Mouse (Mus musculus) forebrain, embryonic 14.5 days (tissue): ENCODE measurements around the gene Irf7. TPM values are rescaled to one million over a fixed set of nuclear protein-coding genes. Genes with fewer than 3 reads are reported as not detected.

Experiments
- ATAC-seq: fragments of 200-750 bp; cut with Nextera tagmentation; 2 replicates; pipeline ENCODE4 v1.8.0; 2017; ENCODE audit warnings: mild to moderate bottlenecking, moderate library complexity
- DNase-seq: peaks from one replicate; pipeline ENCODE4 v3.0.0-alpha.2; 2015; ENCODE audit warnings: low spot score
- H3K27ac ChIP-seq: fragments of 300-500 bp; sonication (generic); 2 replicates; pipeline ENCODE4 v1.5.1; 2014; ENCODE audit warnings: low read depth, mild to moderate bottlenecking, control low read depth, low read length, moderate library complexity
- H3K27me3 ChIP-seq: fragments of 300-500 bp; sonication (generic); replicated peaks from 2 replicates; pipeline ENCODE4 v1.6.1; 2014; ENCODE audit warnings: low read length, control low read depth, mixed read lengths; ENCODE audit not compliant: control insufficient read depth, insufficient read depth
- H3K36me3 ChIP-seq: fragments of 300-500 bp; sonication (generic); 2 replicates; pipeline ENCODE4 v1.6.1; 2014; ENCODE audit warnings: low read length, control low read depth; ENCODE audit not compliant: control insufficient read depth, insufficient read depth
- H3K4me1 ChIP-seq: fragments of 300-500 bp; sonication (generic); 2 replicates; pipeline ENCODE4 v1.6.1; 2014; ENCODE audit warnings: antibody characterized with exemption, low read length, control low read depth; ENCODE audit not compliant: control insufficient read depth, insufficient read depth
- H3K4me2 ChIP-seq: fragments of 300-500 bp; sonication (generic); 2 replicates; pipeline ENCODE4 v1.6.1; 2014; ENCODE audit warnings: mild to moderate bottlenecking, control low read depth, low read length
- H3K4me3 ChIP-seq: fragments of 300-500 bp; sonication (generic); 2 replicates; pipeline ENCODE4 v1.5.1; 2014; ENCODE audit warnings: low read depth, low read length, control low read depth
- H3K9ac ChIP-seq: fragments of 300-500 bp; sonication (generic); 2 replicates; pipeline ENCODE4 v1.6.1; 2014; ENCODE audit warnings: mild to moderate bottlenecking, low read length, control low read depth, moderate library complexity
- H3K9me3 ChIP-seq: fragments of 300-500 bp; sonication (generic); replicated peaks from 2 replicates; pipeline ENCODE4 v1.6.1; 2016; ENCODE audit warnings: low read length, control low read depth, mixed read lengths; ENCODE audit not compliant: control insufficient read depth
- WGBS: fragments of 180-500 bp; shearing (Covaris S2); extraction: QIAGEN DNeasy Blood & Tissue Kit; methylation state at CpG from one replicate; pipeline ENCODE4 v1.1.7; 2014; 5-methylcytosine and 5-hydroxymethylcytosine counted together
- polyA plus RNA-seq: library from polyadenylated mRNA; unstranded; fragments of >200 nt; fragmentation: Nextera tagmentation; extraction: Ambion mirVana; gene quantifications from 2 replicates; pipeline ENCODE4 v1.2.1, GENCODE M21; 2014

Gene Irf7
- polyA plus RNA-seq, 1 experiment from 2014 or later, result 0.97 TPM

DNA sequence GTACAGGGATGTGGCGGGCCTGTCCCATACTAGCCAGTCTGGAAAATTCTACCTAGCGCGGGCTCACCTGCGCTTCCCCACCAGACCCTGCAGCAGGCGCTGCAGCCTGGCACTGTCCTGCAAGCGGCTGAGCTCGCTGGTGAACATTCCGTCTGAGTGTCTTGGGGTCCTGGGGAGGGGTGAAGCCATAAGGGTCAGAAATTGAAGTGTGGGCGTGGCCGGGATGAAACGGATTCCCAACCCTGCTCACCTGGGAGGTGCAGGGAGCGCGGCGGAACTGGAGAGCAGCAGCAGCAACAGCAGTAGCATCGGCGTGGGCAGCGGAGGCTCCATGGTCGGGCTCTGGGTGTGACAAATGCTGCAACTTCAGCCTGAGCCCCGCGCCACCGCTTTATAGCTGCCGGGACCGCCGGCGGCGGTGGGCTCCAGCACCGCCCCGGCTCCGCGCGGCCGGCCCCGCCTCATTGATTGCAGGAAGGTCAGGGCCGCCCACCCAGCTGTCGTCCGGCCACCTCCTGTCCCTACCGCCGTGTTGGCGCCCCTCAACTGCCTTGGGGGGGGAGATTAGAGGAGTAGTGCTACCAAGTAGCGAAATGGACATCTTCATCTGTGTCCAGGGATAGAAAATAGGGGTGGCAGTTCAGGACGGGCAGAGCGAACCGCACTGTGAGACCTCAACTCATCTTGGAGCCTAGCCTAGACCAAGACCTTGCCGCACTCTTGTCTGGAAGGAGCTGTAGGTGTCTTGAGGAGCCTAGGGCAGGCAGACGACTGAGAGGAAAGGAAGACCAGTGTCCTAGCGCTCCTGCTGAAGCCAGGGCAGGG is 12.7 kb upstream of the Irf7 start, which contains the start of gene Sct:
Gene Sct (minus strand): TSS at position 368 of the 825 bp plus-strand sequence.
- 2% methylated on average over 41 of the region's 46 CpGs for WGBS
- peak; percentile 61 for DNase-seq
- peak; percentile 64 for ATAC-seq
- H3K4me2 ChIP-seq, result peak within 1 kb of the TSS; percentile 90
- H3K36me3 ChIP-seq, result no peaks in the 10 kb centered on the region
- no peak within 1 kb of the TSS for H3K27ac ChIP-seq
- H3K4me3 ChIP-seq, result peak within 1 kb of the TSS; percentile 40
- H3K9ac ChIP-seq, result peak within 1 kb of the TSS; percentile 61
- no peaks in the 10 kb centered on the region for H3K27me3 ChIP-seq
- no peaks in the 10 kb centered on the region for H3K4me1 ChIP-seq
- no peaks in the 10 kb centered on the region for H3K9me3 ChIP-seq

DNA sequence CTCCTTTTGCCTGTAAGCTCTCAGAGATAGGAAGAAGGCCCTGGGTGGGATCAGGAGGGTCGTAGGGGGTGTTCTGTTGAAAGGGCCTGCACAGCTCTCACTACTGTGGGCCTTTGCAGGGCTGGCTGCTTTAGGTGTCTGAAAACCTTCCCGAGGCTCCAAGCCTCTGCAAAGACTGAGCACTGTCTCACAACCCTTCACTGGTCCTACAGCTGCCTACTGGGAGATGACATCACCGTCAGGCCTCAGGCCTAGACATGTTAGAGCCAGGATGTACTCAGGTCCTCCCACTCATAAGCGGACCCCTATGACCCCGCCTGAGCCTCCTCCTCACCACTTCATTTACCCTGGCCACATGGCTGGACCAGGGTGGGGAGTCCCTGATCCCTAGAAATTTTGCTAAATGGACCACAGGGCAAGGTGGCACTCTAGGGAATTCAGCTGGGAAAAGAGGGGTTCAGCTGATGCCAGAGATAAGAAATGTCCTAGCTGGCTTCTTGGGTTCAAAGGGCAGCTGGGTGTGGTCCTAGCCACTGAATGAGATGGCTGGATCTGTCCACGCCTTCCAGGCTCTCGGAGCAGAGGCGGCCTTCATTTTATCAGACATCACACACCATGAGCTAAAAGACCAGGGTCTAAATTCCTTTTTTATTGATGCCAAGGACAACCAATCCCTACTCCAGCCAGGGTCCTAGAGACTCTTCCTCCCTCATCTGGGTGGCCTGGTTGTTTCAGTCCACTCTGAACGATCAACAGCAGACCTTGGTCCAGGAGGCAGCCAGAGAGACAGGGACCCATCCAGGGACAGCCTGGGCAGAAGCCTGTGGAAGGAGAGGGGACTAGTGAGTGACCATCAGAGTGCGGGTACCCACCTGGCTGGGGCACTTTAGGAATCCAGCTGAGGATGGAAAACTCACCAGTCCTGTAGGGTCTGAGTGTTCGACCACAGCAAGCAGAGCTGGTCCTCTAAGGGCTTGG is 11.7 kb upstream of the Irf7 start:
- Histone ChIP-seq H3K4me3 (no peak overlapping the region), H3K9me3 (no peaks in the 10 kb centered on the region), H3K4me2 (no peak overlapping the region; the same call in 1 of the 2 replicates), H3K27me3 (no peaks in the 10 kb centered on the region), H3K9ac (no peak overlapping the region), H3K4me1 (no peaks in the 10 kb centered on the region), H3K27ac (no peak overlapping the region), H3K36me3 (no peaks in the 10 kb centered on the region)
- no peak for DNase-seq
- WGBS, result 81% methylated on average over 11 of the region's 11 CpGs
- no peak for ATAC-seq

DNA sequence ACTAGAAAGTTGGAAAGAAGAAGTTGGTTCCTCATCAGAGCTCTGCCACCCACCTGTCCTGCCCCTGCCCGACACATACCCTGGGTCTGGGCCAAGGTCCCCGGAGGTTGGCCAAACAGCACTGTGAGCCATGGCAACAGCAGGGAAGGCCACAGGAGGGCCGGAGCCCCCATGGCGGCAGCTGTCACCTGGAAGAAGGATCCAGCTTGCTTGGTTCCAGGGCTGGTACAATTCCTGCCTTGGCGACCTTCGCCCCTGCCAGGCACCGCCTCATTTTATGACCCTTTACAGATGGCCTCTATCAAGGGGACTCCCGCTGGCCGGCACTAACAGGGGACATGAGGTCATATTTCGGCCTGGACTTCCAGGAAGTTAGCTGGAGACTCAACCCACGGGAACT is 10.3 kb upstream of the Irf7 start, which contains the start of gene Cdhr5:
Gene Cdhr5 (minus strand): TSS at position 241 of the 400 bp plus-strand sequence.
- Histone ChIP-seq H3K27me3 (no peaks in the 10 kb centered on the region), H3K4me2 (no peak within 1 kb of the TSS), H3K9me3 (no peaks in the 10 kb centered on the region), H3K9ac (no peak within 1 kb of the TSS), H3K27ac (no peak within 1 kb of the TSS), H3K4me1 (no peaks in the 10 kb centered on the region), H3K36me3 (no peaks in the 10 kb centered on the region), H3K4me3 (no peak within 1 kb of the TSS)
- DNase-seq (no peak), ATAC-seq (no peak)
- WGBS, result 84% methylated on average over 11 of the region's 11 CpGs

DNA sequence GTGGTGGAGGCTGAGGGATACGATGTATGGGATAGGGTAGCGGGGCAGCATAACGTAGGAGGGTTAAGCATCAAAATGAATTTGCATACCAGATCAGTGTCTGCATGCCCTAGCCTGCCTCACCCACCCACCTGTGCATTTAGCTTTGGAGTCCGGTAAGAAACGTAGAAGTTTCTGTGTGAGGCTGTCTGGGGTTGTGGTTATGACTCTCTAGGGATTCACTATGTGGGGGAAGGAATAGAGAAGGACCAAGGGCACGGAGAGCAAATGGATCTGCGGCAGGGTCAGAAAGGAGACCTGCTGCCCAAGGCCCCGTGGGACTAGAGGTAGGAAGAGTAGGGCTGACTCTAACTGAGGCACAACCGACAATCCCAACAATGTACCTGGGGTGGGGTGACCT is 9.1 kb upstream of the Irf7 start:
- H3K4me3 ChIP-seq, result no peak overlapping the region
- no peaks in the 10 kb centered on the region for H3K4me1 ChIP-seq
- DNase-seq (no peak), ATAC-seq (no peak)
- no peaks in the 10 kb centered on the region for H3K27me3 ChIP-seq
- no peak overlapping the region for H3K9ac ChIP-seq
- H3K36me3 ChIP-seq, result no peaks in the 10 kb centered on the region
- no peak overlapping the region for H3K4me2 ChIP-seq
- no peak overlapping the region for H3K27ac ChIP-seq
- no peaks in the 10 kb centered on the region for H3K9me3 ChIP-seq
- WGBS, result 81% methylated on average over 9 of the region's 9 CpGs

DNA sequence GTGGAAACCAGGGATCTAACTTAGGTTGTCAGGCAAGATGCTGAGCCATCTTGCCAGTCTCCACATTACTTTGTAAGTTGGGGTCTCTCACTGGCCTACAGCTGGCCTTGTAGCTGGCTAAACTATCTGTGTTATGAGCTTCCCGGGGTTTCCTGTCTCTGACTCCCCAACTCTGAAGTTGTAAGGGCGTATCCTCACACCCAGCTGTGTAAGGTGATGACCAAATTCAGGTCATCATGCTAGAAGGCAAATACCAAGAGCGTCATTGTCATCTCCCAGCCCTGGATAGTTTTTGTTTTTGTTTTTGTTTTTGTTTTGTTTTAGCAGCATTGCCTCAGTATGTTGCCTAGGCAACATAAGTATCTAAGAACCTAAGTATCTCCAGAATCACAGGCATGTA is 4.3 kb upstream of the Irf7 start:
- Histone ChIP-seq H3K4me2 (no peak overlapping the region), H3K9ac (no peak overlapping the region), H3K36me3 (no peaks in the 10 kb centered on the region), H3K9me3 (no peaks in the 10 kb centered on the region), H3K4me3 (no peak overlapping the region), H3K4me1 (0 out of 2 replicates have a peak, but pooled peaks cover 4% of the 10 kb centered on the region), H3K27ac (no peak overlapping the region), H3K27me3 (no peaks in the 10 kb centered on the region)
- 80% methylated on average over 3 of the region's 3 CpGs for WGBS
- no peak for ATAC-seq
- no peak for DNase-seq

DNA sequence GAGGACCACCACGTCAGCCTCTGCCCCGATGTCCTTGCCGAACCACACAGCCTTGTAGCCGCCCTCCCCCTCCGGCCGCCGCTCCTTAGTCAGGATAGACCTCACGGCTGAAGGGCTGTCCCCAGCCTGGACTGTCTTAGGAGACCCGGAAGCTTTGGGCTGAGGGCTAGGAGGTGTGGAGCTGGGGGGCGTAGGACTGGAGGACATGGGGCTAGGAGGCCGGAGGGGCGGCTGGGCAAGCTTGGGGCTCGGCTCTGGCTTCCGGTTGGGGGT is 2.9 kb upstream of the Irf7 start:
- Histone ChIP-seq H3K4me2 (no peak overlapping the region), H3K4me3 (no peak overlapping the region), H3K9ac (no peak overlapping the region), H3K36me3 (peaks cover 4% of the 10 kb centered on the region), H3K9me3 (no peaks in the 10 kb centered on the region), H3K27me3 (no peaks in the 10 kb centered on the region), H3K4me1 (peaks cover 4% of the 10 kb centered on the region; the same call in 1 of the 2 replicates), H3K27ac (no peak overlapping the region)
- 86% methylated on average over 14 of the region's 14 CpGs for WGBS
- DNase-seq (no peak), ATAC-seq (no peak)

DNA sequence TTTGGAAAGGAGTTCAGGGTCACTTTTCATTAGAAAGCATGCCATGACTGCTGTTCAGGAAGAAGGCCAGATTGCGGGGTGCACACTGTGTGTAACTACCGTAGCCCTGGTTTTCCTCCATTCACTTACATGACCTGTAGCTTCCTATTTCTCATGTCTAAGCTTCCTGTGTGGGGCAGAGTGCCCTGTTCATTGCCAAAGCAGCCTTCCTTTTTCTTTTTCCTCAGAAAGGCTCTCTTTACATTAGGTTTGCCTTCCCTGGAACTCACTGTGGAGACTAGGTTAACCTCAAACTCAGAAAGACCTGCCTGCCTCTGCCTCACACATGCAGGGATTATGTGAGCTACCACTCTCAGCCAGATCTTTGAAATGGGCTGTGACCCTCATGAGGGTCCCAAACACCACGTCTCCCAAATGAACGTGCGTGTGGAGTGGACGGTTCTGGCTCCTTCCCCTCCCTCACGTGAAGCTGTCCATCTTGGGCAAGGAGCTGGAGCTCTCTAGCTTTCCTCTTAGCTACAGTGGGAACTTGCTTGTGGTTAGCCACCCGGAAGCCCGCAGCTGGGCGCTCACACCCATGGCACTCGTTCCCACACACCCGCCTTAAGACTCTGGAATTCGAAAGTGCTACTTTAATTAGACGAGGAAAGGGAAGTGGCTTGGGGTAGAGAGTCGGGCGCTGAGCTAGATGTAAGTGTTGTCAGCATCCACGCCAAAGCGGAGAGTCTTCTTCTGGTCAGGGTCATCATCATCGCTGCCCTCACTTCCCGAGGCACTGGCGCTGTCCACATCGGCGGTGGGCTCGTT is 2.4 kb upstream of the Irf7 start:
- H3K27ac ChIP-seq, result no peak overlapping the region
- H3K4me3 ChIP-seq, result no peak overlapping the region
- no peak overlapping the region for H3K9ac ChIP-seq
- no peak overlapping the region for H3K4me2 ChIP-seq
- H3K4me1 ChIP-seq, result peaks cover 4% of the 10 kb centered on the region; the same call in 1 of the 2 replicates
- ATAC-seq (no peak), DNase-seq (no peak)
- H3K9me3 ChIP-seq, result no peaks in the 10 kb centered on the region
- H3K36me3 ChIP-seq, result peaks cover 9% of the 10 kb centered on the region
- WGBS, result 80% methylated on average over 24 of the region's 24 CpGs
- H3K27me3 ChIP-seq, result no peaks in the 10 kb centered on the region

DNA sequence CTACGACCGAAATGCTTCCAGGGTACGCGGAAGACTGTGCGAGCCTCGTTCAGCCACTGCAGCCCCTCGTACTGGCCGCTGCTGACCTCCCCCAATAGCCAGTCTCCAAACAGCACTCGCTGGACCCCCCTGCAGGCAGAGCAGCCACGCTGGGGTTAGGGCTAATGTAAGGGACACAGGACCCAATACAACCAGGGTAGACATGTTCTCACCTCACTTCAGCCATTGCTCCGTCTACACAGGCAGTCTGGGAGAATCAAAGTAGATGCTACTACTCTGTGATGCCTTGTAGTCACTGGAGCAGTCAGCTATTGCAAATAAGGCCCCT is 906 bp downstream of the Irf7 start:
- H3K27me3 ChIP-seq, result no peaks in the 10 kb centered on the region
- ATAC-seq (no peak), DNase-seq (no peak)
- H3K4me2 ChIP-seq, result no peak overlapping the region
- H3K4me1 ChIP-seq, result peaks cover 4% of the 10 kb centered on the region; the same call in 1 of the 2 replicates
- no peak overlapping the region for H3K9ac ChIP-seq
- no peak overlapping the region for H3K4me3 ChIP-seq
- WGBS, result 39% methylated on average over 11 of the region's 11 CpGs
- H3K9me3 ChIP-seq, result no peaks in the 10 kb centered on the region
- no peak overlapping the region for H3K27ac ChIP-seq
- H3K36me3 ChIP-seq, result peaks cover 42% of the 10 kb centered on the region
